Mouse (Mus musculus) liver, embryonic 14.5 days (tissue): ENCODE data around the gene Zpbp2.

Source experiments
- CTCF ChIP-seq: IDR thresholded peaks from 2 replicates; pipeline ENCODE4 v1.5.1; 2016; ENCODE audit warnings: antibody characterized with exemption, low read depth, control low read depth
- EP300 ChIP-seq: IDR thresholded peaks from 2 replicates; pipeline ENCODE4 v1.6.1; 2016; ENCODE audit warnings: antibody characterized with exemption, low read depth

GRCm38 (mm10) chr11:98580301-98581121, 29.6 kb downstream of the Zpbp2 start:
- peak; percentile 72 for TF ChIP-seq EP300
- no peak for TF ChIP-seq CTCF
